Mouse (Mus musculus): ENCODE results near the gene Frmd8.
A peak's percentile ranks its signal among the peaks of the same experiment; 100 is the strongest.
"Not testable (repeated sequence)": the region's sequence is repeated elsewhere in the genome, so short reads cannot be mapped to it uniquely, and the experiment has no call there.

The Frmd8 gene

GRCm38 (mm10) chr19:5824826-5825617, 50.1 kb downstream of the Frmd8 start:
- DNase-seq (ENCODE audit: low spot score) = no peak

DNA sequence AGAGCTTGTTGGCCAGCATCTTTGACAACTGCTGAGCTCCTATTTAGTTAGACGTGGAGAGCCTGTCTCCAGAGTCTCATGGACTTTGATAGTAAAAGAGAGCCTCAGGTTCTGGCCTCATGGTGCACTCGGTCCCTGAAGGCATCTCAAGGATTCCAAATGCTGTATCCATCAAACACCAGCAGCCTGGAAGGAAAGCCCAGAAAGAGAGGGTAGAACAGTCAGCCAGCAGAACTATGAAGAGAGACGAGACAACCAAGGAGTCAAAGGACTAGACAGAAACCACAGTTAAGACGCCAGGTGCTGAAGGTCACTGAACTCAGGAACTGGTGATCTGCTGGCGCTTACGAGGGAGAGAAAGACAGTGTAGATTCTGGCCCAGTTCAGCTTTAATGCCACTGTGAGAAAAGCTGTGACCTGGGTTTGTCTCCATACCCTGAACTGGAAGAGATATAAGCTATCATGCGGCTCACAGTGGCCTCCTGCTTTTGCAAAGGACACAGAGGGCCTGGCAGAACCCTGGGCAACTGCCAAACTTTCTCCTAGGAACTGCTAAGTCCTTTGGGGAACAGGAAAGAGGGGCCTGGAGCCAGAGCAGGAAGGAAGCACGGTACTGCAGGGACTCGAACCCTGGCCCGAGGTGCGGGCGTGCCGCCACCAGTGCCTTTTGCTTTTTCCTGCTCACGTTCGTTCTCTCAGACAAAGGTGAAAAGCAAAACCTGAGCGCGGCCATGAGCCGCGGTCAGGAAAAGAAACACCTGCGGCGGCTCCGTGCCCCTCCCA, 50.8 kb downstream of the Frmd8 start:
- no peak for DNase-seq (ENCODE audit: low spot score)

DNA sequence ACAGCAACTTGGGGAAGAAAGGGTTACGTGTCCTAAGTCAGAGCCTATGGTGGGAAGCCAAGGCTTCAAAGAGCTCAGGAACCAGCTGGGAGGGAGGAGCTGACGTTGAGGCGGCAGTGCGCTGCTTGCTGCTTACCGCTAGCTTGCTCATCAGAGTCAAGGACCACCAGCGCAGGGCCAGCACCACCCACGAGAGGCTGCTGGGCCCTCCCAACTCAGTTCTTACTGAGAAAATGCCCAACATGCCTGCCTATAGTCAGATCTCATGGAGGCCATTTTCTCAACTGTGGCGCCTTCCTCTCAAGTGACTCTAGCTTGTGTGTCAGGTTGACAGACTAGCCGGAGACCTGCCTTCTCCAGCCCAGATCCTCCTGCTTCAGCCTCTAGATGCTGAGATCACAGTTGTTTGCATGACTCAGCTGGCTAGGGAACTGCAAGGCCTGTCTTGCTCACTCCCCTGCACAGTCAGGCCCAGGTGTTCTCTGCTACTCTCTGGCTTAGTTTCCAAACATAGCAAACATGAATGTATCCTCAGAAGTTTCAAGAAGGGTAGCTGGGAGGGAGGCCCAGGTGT, 51.7 kb downstream of the Frmd8 start:
- no peak for DNase-seq (ENCODE audit: low spot score)

- DNase-seq (ENCODE audit: low spot score) = no peak
These were observed 52.3 kb downstream of the Frmd8 start for GRCm38 (mm10) chr19:5822834-5823205.

GRCm38 (mm10) chr19:5822174-5822833, 52.8 kb downstream of the Frmd8 start:
- no peak for DNase-seq (ENCODE audit: low spot score)

GRCm38 (mm10) chr19:5821847-5822173, 53.3 kb downstream of the Frmd8 start:
- DNase-seq (ENCODE audit: low spot score) = no peak

GRCm38 (mm10) chr19:5819549-5819948, 55.5 kb downstream of the Frmd8 start:
- DNase-seq (ENCODE audit: low spot score) = no peak

DNA sequence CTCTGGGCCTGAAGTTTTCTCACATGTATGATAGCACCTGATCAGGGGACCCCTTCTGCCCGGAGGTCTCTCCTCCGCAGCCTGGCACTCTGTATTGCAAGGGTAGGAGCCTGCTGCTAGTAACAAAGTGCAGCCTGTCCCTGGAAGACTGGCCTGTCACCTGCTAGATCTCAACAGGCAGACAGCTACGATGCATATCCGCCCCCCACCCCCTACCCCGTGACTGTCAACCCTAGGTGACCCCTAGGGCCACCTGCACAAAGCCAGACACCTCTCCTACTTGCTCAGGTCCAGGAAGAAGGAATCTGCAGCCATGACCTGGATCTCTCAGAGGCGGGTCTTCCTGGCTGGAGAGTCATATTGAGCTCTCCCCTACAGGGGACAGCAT, 56.5 kb downstream of the Frmd8 start:
- no peak for DNase-seq (ENCODE audit: low spot score)

- peak; percentile 81 for DNase-seq (ENCODE audit: low spot score)
These were observed 57.1 kb downstream of the Frmd8 start for GRCm38 (mm10) chr19:5817703-5818589.

GRCm38 (mm10) chr19:5815928-5816327, 59.1 kb downstream of the Frmd8 start:
- no peak for DNase-seq (ENCODE audit: low spot score)

GRCm38 (mm10) chr19:5815010-5815409, 60.1 kb downstream of the Frmd8 start:
- no peak for DNase-seq (ENCODE audit: low spot score)

DNA sequence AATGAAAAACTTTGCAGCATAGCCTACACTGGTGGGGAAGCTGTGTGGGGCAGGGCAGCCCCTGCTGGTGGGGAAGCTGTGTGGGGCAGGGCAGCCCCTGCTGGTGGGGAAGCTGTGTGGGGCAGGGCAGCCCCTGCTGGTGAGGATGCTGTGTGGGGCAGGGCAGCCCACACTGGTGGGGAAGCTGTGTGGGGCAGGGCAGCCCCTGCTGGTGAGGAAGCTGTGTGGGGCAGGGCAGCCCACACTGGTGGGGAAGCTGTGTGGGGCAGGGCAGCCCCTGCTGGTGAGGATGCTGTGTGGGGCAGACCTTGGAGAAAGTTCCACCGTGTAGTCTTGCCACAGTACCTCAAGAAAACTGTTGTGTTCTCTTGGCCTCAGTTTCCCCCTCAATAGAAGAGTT, 61.0 kb downstream of the Frmd8 start:
- not testable (repeated sequence) for DNase-seq (ENCODE audit: low spot score)

DNA sequence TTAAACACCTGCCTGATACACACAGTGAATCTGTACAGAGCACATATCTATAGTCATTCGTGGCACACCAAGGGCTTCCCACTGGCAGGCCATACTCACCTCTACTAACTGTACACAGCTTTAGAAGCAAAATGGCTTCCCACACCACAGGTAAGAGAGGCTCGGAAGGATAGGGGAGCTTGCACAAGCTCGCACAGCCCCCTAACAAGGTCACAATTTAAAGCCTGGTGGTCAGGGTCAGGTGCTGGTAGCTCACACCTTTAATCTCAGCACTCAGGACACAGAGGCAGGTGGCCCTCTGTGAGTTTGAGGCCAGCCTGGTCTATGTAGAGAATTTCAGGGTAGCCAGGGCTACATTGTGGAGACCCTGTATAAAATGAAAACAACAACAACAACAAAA, 61.5 kb downstream of the Frmd8 start:
- DNase-seq (ENCODE audit: low spot score) = no peak

DNA sequence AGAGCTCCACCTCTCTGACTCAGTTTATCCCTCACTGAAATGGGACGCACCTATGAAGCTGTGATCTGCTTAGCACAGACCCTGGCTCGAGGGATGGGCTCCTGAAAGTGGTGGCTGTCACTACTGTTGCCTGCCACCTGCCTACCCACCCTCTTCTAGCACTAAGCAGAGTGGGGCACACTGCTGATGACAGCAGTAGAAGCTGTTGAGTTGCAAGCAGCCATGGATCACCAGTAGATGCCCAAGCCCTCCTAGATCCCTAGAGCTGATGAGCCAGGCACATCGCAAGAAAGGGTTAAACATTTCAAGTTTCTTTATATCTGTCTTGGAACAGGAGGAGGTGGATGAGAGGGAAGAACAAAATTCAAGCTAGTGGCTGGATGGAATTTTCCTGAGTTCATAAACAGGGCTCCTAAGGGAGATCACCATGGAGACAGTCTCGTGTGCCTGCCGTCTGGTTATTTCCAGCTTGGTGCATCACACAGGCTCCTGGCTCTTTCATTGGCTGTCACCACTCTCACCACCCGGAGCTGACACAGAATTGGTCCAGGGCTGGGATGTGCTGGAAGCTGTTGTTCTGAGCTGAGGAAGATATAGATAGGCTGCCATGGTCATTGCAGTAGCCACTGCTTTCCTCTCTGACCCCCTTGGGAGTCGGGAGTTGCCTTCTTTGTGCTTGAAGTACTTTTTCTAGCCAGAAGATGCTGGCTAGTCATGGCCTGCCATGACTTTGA, 63.1 kb downstream of the Frmd8 start:
- peak; percentile 87 for DNase-seq (ENCODE audit: low spot score)

DNA sequence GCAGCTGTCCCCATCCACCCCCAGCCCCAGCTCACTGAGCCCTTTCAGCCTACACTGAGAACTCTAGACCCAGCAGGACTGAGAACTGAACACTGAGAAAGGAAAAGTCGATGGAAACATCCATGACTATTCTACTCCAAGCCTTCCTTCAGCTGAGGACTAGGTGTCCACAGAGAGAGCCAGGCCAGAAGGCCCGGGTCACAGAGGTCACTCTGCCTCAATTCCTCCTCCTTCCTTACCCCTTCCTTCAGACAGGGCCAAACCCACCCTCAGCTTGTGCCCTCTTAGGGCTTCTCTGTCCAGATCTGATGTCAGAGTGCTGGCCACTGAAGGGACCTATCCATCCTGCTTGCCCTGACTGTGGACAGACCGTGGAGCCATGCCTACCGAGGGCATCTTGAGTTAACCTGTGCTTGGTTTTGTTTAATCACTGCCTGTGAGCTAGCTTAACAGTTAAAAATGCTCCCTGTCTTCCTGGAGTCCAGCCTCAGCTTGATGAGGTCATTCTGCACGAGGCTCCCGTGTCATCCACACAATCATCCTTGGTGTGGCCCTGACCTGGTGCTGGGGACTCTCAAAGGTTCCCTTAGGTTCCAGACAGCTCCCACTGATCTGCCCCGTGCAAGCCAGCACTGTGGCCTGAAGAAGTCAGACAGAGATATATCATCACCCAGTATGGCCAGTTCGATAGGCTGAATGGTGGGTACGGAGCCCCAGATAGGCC, 64.1 kb downstream of the Frmd8 start:
- DNase-seq (ENCODE audit: low spot score) = no peak

DNA sequence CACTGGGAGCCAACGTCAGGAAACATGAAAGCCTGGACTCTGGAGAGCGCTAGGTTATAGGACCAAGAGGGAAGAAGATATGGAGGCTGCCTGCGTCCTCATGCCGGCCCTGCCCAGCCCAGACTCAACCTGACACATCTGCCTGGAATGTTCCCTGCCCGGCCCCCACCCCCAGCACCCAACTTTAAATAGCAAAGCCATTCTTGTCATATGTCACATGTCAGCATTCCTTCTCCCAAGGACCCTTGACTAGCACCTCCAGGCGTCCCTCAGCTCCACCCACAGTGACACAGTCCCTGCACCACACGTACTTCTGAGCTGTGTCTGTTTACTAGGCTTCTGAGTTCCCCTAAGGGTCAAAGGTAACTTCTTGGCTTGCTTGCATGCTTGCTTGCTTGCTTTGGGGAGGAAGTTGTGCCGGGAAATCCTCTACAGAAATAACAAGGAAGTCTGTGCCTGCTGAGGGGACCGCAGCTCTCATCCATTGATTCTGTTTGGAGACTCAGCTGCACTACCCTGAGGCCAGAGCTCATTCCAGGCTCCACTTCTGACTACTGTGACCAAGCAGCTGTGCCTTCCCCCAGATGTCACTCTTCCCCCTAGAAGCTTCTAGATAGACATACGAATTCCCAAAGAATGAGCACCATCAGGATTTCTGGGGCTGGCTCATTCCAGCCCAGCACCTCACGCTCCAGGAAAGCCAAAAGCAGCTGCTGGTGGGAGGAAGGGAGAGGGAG, 64.8 kb downstream of the Frmd8 start:
- DNase-seq (ENCODE audit: low spot score) = no peak

GRCm38 (mm10) chr19:5809712-5810089, 65.4 kb downstream of the Frmd8 start:
- DNase-seq (ENCODE audit: low spot score) = no peak

GRCm38 (mm10) chr19:5808955-5809711, 65.9 kb downstream of the Frmd8 start:
- no peak for DNase-seq (ENCODE audit: low spot score)

DNA sequence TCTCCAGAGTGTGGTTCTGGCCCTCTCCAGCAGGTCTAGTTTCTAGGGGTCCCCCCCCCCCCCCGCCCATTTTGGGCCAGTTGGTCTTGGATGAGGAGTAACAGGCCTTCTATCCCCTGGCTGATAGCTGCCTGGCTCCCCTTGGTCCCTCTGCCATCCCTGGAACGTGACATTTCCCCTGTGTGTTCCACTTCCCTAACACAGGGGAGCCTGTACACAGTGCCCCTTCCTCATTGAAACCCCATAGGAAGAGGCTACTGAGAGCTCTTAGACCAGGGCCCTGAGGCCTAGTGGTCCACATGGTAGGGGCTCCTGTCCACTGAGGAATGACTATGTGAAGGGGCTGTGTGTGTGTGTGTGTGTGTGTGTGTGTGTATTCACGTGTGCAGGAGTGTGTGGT, 67.3 kb downstream of the Frmd8 start:
- no peak for DNase-seq (ENCODE audit: low spot score)
